10 mouse cellular contexts compared by ENCODE assay signal in genomic region chr6:36819784-36820050, GRCm38 (mm10). TPM values are rescaled to one million over a fixed set of nuclear protein-coding genes. Genes with fewer than 3 reads are reported as not detected.
DNase-seq lines count a peak whose midpoint lies in the region; ATAC-seq and TF ChIP-seq lines count a peak whose summit lies in the region.
"Had no signal": no experiment of that assay in that cellular context is flagged by ENCODE, and none has a peak within 500 bp of the region (broad histone marks: within the 10 kb centered on the region; RNA-seq: fewer than 3 reads in every experiment).

No protein-coding gene starts in this region.

- H3K4me2 ChIP-seq in intestine, embryonic 14.5 days (ENCODE audit: low read length) = no peak overlapping the region
- no peak overlapping the region for H3K4me2 ChIP-seq in intestine, postnatal 0 days (replicated peaks; ENCODE audit: low read depth)
- H3K4me2 ChIP-seq in midbrain, embryonic 16.5 days (ENCODE audit: low read length) = no peak overlapping the region
- H3K4me2 ChIP-seq: liver, embryonic 13.5 days had no signal

- no peaks in the 10 kb centered on the region for H3K9me3 ChIP-seq in intestine, embryonic 14.5 days (ENCODE audit: control insufficient read depth, low read length)
- H3K9me3 ChIP-seq in intestine, postnatal 0 days (ENCODE audit: control insufficient read depth) = no peaks in the 10 kb centered on the region
- 0 out of 2 replicates have a peak, but pooled peaks cover 2% of the 10 kb centered on the region for H3K9me3 ChIP-seq in midbrain, embryonic 16.5 days (replicated peaks; ENCODE audit: control insufficient read depth, low read length, poor library complexity, severe bottlenecking)
- H3K9me3 ChIP-seq: liver, embryonic 13.5 days had no signal

- no peak overlapping the region for H3K4me3 ChIP-seq in intestine, embryonic 14.5 days (ENCODE audit: low read depth, low read length)
- no peak overlapping the region for H3K4me3 ChIP-seq in intestine, postnatal 0 days (ENCODE audit: low read depth, low read length)
- no peak overlapping the region for H3K4me3 ChIP-seq in embryonic fibroblast, embryonic 13.5 days (ENCODE audit: insufficient read depth, low read length)
- no peak overlapping the region for H3K4me3 ChIP-seq in midbrain, embryonic 16.5 days (ENCODE audit: low read depth, low read length)
- H3K4me3 ChIP-seq: liver, embryonic 13.5 days had no signal

- TF ChIP-seq POLR2A in embryonic fibroblast, embryonic 13.5 days (IDR thresholded peaks at IDR 0.05; ENCODE audit: low read depth, low read length) = no peak

- H3K36me3 ChIP-seq in intestine, embryonic 14.5 days (ENCODE audit: control insufficient read depth, insufficient read depth, low read length) = no peaks in the 10 kb centered on the region
- H3K36me3 ChIP-seq in intestine, postnatal 0 days (ENCODE audit: control insufficient read depth, insufficient read depth) = no peaks in the 10 kb centered on the region
- H3K36me3 ChIP-seq in midbrain, embryonic 16.5 days (ENCODE audit: control insufficient read depth, insufficient read depth, low read length) = no peaks in the 10 kb centered on the region
- H3K36me3 ChIP-seq: liver, embryonic 13.5 days had no signal

- peak overlapping the region; percentile 59; the same call in 1 of the 2 replicates for H3K27ac ChIP-seq in intestine, embryonic 14.5 days (ENCODE audit: low read depth)
- H3K27ac ChIP-seq in intestine, postnatal 0 days (ENCODE audit: low read depth, low read length) = no peak overlapping the region
- H3K27ac ChIP-seq in embryonic fibroblast, embryonic 13.5 days (ENCODE audit: insufficient read depth, low read length) = peak overlapping the region; percentile 99
- H3K27ac ChIP-seq in midbrain, embryonic 16.5 days (ENCODE audit: low read length) = peak overlapping the region; percentile 53; the same call in 1 of the 2 replicates
- H3K27ac ChIP-seq: liver, embryonic 13.5 days had no signal

- TF ChIP-seq CTCF in intestine, postnatal 0 days (IDR thresholded peaks at IDR 0.05; ENCODE audit: low read depth) = no peak
- TF ChIP-seq CTCF in embryonic fibroblast, embryonic 13.5 days (IDR thresholded peaks at IDR 0.05; ENCODE audit: borderline replicate concordance, insufficient read depth, low read length) = no peak

- no peak for DNase-seq in intestine, embryonic 14.5 days (ENCODE audit: low spot score)
- peak; percentile 76 for DNase-seq in adipocyte (ENCODE audit: low spot score)
- no peak for DNase-seq in MN1 (ENCODE audit: low spot score)
- DNase-seq in embryo, embryonic 9.5 days (ENCODE audit: extremely low spot score) = no peak
- DNase-seq: adrenal gland, postnatal 36 days; liver, embryonic 13.5 days; right cerebral cortex, postnatal 25 days had no signal

- no peak overlapping the region for H3K9ac ChIP-seq in intestine, embryonic 14.5 days (ENCODE audit: low read length)
- H3K9ac ChIP-seq in intestine, postnatal 0 days (ENCODE audit: low read depth, low read length) = no peak overlapping the region
- H3K9ac ChIP-seq in midbrain, embryonic 16.5 days (ENCODE audit: low read depth, low read length) = no peak overlapping the region
- H3K9ac ChIP-seq: liver, embryonic 13.5 days had no signal

- H3K4me1 ChIP-seq in intestine, embryonic 14.5 days (replicated peaks; ENCODE audit: control insufficient read depth, insufficient read depth, low read length) = peaks cover 26% of the 10 kb centered on the region
- no peaks in the 10 kb centered on the region for H3K4me1 ChIP-seq in intestine, postnatal 0 days (replicated peaks; ENCODE audit: control insufficient read depth, insufficient read depth, low read length)
- H3K4me1 ChIP-seq in embryonic fibroblast, embryonic 13.5 days (ENCODE audit: control insufficient read depth, insufficient read depth, low read length) = peaks cover 8% of the 10 kb centered on the region
- H3K4me1 ChIP-seq in midbrain, embryonic 16.5 days (ENCODE audit: control insufficient read depth, insufficient read depth, low read length) = 0 out of 2 replicates have a peak, but pooled peaks cover 5% of the 10 kb centered on the region
- H3K4me1 ChIP-seq: liver, embryonic 13.5 days had no signal

- no peak for ATAC-seq in intestine, embryonic 14.5 days (replicated peaks; ENCODE audit: low FRiP score, low TSS enrichment, low read depth)
- no peak for ATAC-seq in intestine, postnatal 0 days
- no peak for ATAC-seq in midbrain, embryonic 16.5 days

- H3K27me3 ChIP-seq in intestine, embryonic 14.5 days (replicated peaks; ENCODE audit: control insufficient read depth, insufficient read depth, low read length) = no peaks in the 10 kb centered on the region
- H3K27me3 ChIP-seq in intestine, postnatal 0 days (replicated peaks; ENCODE audit: control insufficient read depth, insufficient read depth, low read length) = no peaks in the 10 kb centered on the region
- H3K27me3 ChIP-seq in midbrain, embryonic 16.5 days (ENCODE audit: control insufficient read depth, insufficient read depth, low read depth, low read length) = no peaks in the 10 kb centered on the region
- H3K27me3 ChIP-seq: liver, embryonic 13.5 days had no signal

RNA-seq across cellular contexts. Expression of gene Ptn, which starts 9.7 kb away (rescaled TPM):
- 332 and 353 TPM in 2 replicates for polyA plus RNA-seq in intestine, embryonic 14.5 days (2014; fragmentation: Nextera tagmentation; extraction: Ambion mirVana)
- 120 and 128 TPM in 2 replicates for polyA plus RNA-seq in intestine, postnatal 0 days (2015; fragmentation: Nextera tagmentation; extraction: Ambion mirVana)
- polyA plus RNA-seq in embryonic fibroblast, embryonic 13.5 days (2011; ENCODE audit: insufficient read length, low read depth, missing spikeins) = 706 and 1,598 TPM in 2 replicates
- polyA plus RNA-seq in midbrain, embryonic 16.5 days (2015; fragmentation: Nextera tagmentation; extraction: Ambion mirVana) = 861 and 866 TPM in 2 replicates
